Mouse (Mus musculus) hindbrain, embryonic 16.5 days (tissue): Measurements from ENCODE around the gene Cfdp1. TPM values are rescaled to one million over a fixed set of nuclear protein-coding genes. Genes with fewer than 3 reads are reported as not detected.
A peak's percentile ranks its signal among the peaks of the same experiment; 100 is the strongest.

Experiments
- ATAC-seq: fragments of 200-750 bp; cut with Nextera tagmentation; 2 replicates; pipeline ENCODE4 v1.8.0; 2017; ENCODE audit warnings: moderate TSS enrichment, moderate library complexity
- H3K27ac ChIP-seq: fragments of 300-500 bp; sonication (generic); 2 replicates; pipeline ENCODE4 v1.5.1; 2014; ENCODE audit warnings: low read depth, mild to moderate bottlenecking, control low read depth, low read length, moderate library complexity
- H3K27me3 ChIP-seq: fragments of 300-500 bp; sonication (generic); replicated peaks from 2 replicates; pipeline ENCODE4 v1.6.1; 2014; ENCODE audit warnings: low read length; ENCODE audit not compliant: control insufficient read depth, insufficient read depth
- H3K36me3 ChIP-seq: fragments of 300-500 bp; sonication (generic); 2 replicates; pipeline ENCODE4 v1.6.1; 2014; ENCODE audit warnings: mild to moderate bottlenecking, low read length, moderate library complexity, mixed read lengths; ENCODE audit not compliant: control insufficient read depth, insufficient read depth
- H3K4me1 ChIP-seq: fragments of 300-500 bp; sonication (generic); 2 replicates; pipeline ENCODE4 v1.6.1; 2014; ENCODE audit warnings: low read depth, low read length; ENCODE audit not compliant: control insufficient read depth, insufficient read depth
- H3K4me2 ChIP-seq: fragments of 300-500 bp; sonication (generic); 2 replicates; pipeline ENCODE4 v1.6.1; 2014; ENCODE audit warnings: mild to moderate bottlenecking, low read length, control low read depth, moderate library complexity
- H3K4me3 ChIP-seq: fragments of 300-500 bp; sonication (generic); 2 replicates; pipeline ENCODE4 v1.5.1; 2014; ENCODE audit warnings: mild to moderate bottlenecking, low read length, control low read depth, moderate library complexity
- H3K9ac ChIP-seq: fragments of 300-500 bp; sonication (generic); 2 replicates; pipeline ENCODE4 v1.6.1; 2014; ENCODE audit warnings: low read depth, mild to moderate bottlenecking, control low read depth, low read length, moderate library complexity
- H3K9me3 ChIP-seq: fragments of 300-500 bp; sonication (generic); 2 replicates; pipeline ENCODE4 v1.6.1; 2014; ENCODE audit warnings: mild to moderate bottlenecking, low read length, moderate library complexity; ENCODE audit not compliant: control insufficient read depth
- WGBS: fragments of 180-500 bp; shearing (Covaris S2); extraction: QIAGEN DNeasy Blood & Tissue Kit; methylation state at CpG from one replicate; pipeline ENCODE4 v1.1.7; 2014; 5-methylcytosine and 5-hydroxymethylcytosine counted together
- polyA plus RNA-seq: library from polyadenylated mRNA; unstranded; fragments of >200 nt; fragmentation: Nextera tagmentation; extraction: Ambion mirVana; gene quantifications from 2 replicates; pipeline ENCODE4 v1.2.1, GENCODE M21; 2015

The Cfdp1 gene
- polyA plus RNA-seq, 1 experiment from 2014 or later: 210 TPM

DNA sequence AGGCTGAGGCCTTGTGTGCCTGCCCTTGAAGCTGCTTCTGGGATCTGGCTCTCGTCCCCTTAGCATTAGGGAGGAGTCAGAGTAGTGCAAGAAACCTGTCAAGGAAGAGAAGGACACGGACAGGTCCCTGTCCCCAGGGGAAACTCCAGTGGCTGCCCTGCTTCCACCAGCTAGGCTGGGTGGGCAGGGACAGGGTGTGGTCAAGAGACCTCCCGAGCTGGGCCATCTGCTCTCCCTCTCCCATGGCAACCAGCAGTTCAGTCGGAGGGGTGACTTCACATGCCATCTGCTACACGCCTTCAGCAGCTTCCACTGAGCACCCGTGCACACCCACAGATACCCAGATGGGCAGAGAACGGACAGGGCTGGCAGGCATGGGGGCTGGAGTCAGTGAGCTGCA, 117.8 kb downstream of the Cfdp1 start:
- 23% methylated on average over 7 of the region's 7 CpGs for WGBS
- no peak overlapping the region for H3K9ac ChIP-seq

DNA sequence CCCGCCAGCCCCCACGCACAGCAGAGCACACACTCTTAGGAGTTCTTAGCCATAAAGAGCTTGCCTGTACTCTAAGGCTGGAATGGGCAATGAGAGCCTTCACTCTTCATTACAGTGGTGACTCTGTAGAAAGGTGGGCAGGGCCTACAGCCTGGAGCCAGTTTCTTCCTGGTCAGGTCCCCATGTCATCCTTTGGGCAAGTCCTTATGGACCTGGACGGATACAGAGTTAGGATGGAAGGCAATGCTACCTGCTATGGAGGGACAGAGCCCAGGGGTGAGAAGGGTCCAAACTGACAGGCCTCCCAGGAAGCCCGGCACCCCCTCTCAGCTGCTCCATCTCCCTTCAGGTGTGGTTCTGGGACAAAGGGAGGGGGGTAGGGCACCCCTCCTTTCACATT, 118.3 kb downstream of the Cfdp1 start:
- no peak for ATAC-seq
- Histone ChIP-seq H3K27me3 (no peaks in the 10 kb centered on the region), H3K9ac (no peak overlapping the region), H3K36me3 (no peaks in the 10 kb centered on the region), H3K27ac (peak overlapping the region; percentile 51; the same call in 1 of the 2 replicates), H3K4me2 (no peak overlapping the region), H3K9me3 (no peaks in the 10 kb centered on the region), H3K4me3 (no peak overlapping the region), H3K4me1 (peaks cover 78% of the 10 kb centered on the region)
- WGBS: 68% methylated on average over 4 of the region's 4 CpGs

More for the DNA sequence above, 117.8 kb downstream of the Cfdp1 start:
- H3K27ac ChIP-seq: peak overlapping the region; percentile 51
- no peak overlapping the region for H3K4me3 ChIP-seq
- H3K4me2 ChIP-seq: no peak overlapping the region
- H3K27me3 ChIP-seq: no peaks in the 10 kb centered on the region
- peaks cover 78% of the 10 kb centered on the region for H3K4me1 ChIP-seq
- no peaks in the 10 kb centered on the region for H3K9me3 ChIP-seq
- no peaks in the 10 kb centered on the region for H3K36me3 ChIP-seq
- peak; percentile 6; the same call in 1 of the 2 replicates for ATAC-seq

DNA sequence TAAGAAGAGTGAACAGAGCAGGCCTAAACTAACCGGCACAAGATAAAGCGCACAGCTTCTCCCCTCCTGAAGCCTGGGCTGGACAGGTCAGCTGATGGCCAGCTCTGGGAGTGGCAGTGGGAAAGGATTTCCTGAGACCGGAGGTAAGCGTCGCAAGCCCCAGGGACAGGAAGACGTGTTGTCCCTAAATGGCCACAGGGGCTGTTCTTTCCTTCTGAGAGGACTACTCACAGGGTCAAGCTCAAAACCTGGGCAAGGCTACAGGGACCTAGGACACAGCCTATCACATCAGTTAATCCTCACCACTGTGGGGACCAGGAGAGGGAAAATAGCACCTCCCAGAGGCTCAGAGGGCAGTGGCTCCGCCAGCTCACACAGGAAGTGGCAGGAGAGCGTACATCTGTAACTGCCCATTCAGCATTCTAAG, 118.7 kb downstream of the Cfdp1 start:
- Histone ChIP-seq H3K9me3 (no peaks in the 10 kb centered on the region), H3K4me3 (no peak overlapping the region), H3K4me1 (peaks cover 78% of the 10 kb centered on the region), H3K9ac (no peak overlapping the region), H3K27me3 (no peaks in the 10 kb centered on the region), H3K36me3 (no peaks in the 10 kb centered on the region), H3K27ac (no peak overlapping the region), H3K4me2 (no peak overlapping the region)
- 65% methylated on average over 8 of the region's 8 CpGs for WGBS
- no peak for ATAC-seq

DNA sequence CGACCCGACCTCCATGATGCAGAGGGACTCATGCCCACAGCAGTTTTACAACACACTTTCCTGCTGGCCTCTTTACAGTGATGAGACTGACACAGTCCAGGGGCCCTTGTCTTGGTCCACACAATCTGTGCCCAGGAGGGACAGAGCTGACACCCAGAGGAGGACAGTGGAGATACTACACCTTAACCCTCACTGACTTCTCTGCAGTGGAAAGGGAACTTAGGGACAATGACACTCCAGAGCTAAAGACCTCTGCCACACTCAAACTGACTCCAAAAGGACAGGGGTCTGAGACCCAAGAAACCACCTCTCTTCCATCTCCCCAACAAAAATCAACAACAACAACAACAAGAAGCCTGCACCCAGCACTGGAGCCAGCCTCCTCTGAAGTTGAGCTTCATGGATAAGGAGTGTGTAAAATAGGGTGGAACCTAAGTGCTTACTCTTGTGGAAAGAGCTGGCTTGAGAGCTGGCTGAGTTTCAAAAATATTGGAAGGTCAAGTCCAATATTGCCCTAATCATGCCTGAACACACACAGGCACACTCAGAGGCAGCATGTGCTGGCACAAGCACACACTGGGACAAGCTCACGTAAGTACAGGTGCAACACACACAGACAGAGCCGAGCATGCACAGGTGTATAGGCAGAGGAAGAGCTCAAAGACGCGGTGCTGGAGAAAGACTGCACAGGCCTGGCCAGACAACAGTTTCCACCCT, 119.7 kb downstream of the Cfdp1 start:
- H3K27ac ChIP-seq: peak overlapping the region; percentile 55
- no peak for ATAC-seq
- WGBS: 53% methylated on average over 6 of the region's 6 CpGs
- H3K4me2 ChIP-seq: no peak overlapping the region
- H3K9me3 ChIP-seq: no peaks in the 10 kb centered on the region
- no peaks in the 10 kb centered on the region for H3K27me3 ChIP-seq
- H3K4me1 ChIP-seq: peaks cover 77% of the 10 kb centered on the region
- H3K4me3 ChIP-seq: no peak overlapping the region
- H3K9ac ChIP-seq: no peak overlapping the region; the same call in 1 of the 2 replicates
- no peaks in the 10 kb centered on the region for H3K36me3 ChIP-seq

DNA sequence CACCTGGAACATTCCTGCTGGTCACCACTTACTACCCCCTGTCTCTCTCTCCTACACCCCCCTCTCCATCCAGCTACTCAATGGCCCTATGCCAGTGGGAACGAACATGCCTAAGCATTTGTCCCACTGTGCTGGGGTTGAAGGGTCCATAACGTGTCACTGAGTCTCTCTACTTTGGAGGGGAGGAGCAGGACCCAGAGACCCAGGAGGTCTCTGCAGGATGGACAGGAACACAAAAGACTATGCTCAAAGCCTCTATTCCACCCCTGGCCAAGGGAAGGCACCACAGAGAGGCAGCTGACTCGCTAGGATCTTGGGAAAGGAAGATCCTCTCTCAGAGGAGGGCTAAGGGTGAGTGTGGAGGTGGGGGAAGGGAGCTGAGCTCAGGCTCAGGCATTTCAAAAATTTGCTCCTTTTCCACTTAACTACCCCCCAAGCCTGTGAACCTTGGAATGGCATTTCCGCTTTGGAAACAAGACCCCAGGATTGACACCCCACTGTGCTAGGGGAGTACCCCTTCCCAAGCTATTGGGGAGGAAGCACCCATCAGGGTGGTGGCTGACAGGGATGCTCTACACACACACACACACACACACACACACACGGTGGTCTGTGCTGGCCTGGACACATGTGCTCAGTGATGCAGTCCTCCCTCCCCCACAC, 120.4 kb downstream of the Cfdp1 start:
- Histone ChIP-seq H3K9me3 (no peaks in the 10 kb centered on the region), H3K36me3 (no peaks in the 10 kb centered on the region), H3K4me3 (no peak overlapping the region), H3K27me3 (no peaks in the 10 kb centered on the region), H3K4me2 (no peak overlapping the region), H3K9ac (peak overlapping the region; percentile 0; the same call in 1 of the 2 replicates), H3K27ac (no peak overlapping the region), H3K4me1 (peaks cover 76% of the 10 kb centered on the region)
- ATAC-seq: no peak
- 14% methylated on average over 5 of the region's 5 CpGs for WGBS

DNA sequence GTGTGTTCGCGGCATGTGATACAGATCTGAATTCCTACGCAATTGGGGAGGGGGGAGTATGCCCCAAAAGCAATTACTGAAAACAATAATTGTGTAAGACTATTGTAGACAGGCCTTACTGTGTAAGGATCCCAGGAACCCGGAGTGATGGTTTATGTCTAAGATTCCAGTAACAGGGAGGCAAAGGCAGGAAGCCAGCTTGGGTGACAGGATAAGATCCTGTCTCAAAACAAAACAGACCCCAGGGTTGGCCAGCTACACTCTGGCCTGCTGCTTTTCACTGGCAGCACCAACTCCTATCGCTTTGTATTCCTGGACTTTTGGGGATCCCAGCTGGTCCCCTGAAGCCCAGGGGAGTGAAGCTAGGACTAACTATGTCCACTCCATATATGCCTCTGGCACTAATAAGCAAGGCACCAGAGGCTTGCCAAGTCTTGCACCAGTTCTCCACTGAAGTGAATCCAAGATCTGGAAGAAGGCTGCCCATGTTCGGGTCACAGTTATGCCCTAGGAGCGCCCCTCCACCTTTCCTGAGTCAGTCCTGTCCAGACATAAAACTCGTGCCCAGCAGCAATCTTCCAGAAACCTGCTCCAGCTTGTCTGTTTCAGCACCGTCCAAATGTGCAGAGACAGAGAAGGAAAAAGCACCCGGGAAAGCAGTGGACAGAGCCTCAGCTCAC, 121.5 kb downstream of the Cfdp1 start:
- Histone ChIP-seq H3K4me2 (peak overlapping the region; percentile 73), H3K4me1 (peaks cover 80% of the 10 kb centered on the region), H3K27ac (peak overlapping the region; percentile 86), H3K27me3 (no peaks in the 10 kb centered on the region), H3K9me3 (no peaks in the 10 kb centered on the region), H3K4me3 (peak overlapping the region; percentile 81), H3K36me3 (no peaks in the 10 kb centered on the region), H3K9ac (peak overlapping the region; percentile 85)
- WGBS: 24% methylated on average over 10 of the region's 10 CpGs
- ATAC-seq: no peak; the same call in 1 of the 2 replicates

DNA sequence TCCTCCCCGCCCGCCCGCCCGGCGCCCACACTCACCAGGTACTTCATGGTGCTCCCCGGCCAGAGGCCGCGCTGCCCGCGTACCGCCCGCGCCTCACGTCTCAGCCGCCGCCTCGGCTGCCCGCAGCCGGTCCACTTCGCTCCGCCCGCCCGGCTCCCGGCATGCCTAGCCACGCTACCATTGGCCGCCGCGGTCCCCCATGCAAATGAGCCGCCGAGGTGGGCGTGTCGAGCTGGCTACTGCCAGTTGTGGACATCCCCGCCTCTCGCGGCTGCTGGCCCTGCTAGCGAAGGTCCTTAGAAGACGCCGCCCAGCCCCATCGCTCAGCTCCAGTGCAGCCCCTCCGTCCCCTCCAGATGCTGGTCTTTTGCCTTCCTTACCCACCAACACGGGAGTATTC, 122.1 kb downstream of the Cfdp1 start:
- 0% methylated on average over 28 of the region's 41 CpGs for WGBS

DNA sequence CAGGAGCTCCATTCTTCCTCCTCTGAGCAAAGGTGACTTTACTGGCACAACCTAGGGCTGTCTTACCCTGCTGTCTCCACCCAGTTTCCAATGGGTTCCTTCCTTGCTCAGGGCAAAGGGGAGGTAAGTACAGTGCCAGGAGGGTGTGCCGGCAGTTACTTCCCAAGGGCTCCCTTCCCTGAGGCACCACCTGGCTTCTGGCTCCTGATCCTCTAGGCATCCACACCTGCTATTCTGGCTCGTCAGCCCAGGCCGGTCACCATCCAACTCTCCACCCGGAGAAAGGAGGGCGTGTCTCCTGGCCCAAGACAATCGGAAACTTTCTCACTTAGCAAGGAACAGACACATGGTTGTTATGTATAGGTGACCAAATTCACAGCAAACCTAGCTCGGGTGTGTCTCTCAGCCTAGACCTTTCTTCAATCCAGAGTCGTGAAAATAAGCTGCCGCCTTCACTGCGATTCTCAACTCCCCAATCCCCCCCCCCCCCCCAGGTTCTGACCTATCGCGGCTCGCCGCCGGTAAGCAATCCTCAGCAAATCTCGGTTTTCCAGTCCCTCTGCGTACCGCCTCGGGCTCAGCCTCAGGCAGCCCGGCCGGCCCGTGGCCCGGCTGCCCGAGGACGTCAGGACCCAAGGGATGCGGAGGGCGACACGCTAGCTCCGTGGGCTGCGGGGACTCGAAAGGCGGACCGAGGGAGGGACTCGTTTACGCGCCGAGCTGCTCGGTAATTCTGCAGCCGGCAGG, 122.7 kb downstream of the Cfdp1 start:
- peak overlapping the region; percentile 73 for H3K4me2 ChIP-seq
- H3K27ac ChIP-seq: peak overlapping the region; percentile 86
- peak overlapping the region; percentile 81 for H3K4me3 ChIP-seq
- peak; percentile 43 for ATAC-seq
- H3K36me3 ChIP-seq: no peaks in the 10 kb centered on the region
- H3K4me1 ChIP-seq: peaks cover 85% of the 10 kb centered on the region
- H3K9ac ChIP-seq: peak overlapping the region; percentile 85
- H3K27me3 ChIP-seq: no peaks in the 10 kb centered on the region
- under 1% methylated on average over 30 of the region's 39 CpGs for WGBS
- H3K9me3 ChIP-seq: no peaks in the 10 kb centered on the region

More for the DNA sequence above, 122.1 kb downstream of the Cfdp1 start:
- Histone ChIP-seq H3K9me3 (no peaks in the 10 kb centered on the region), H3K36me3 (no peaks in the 10 kb centered on the region), H3K27me3 (no peaks in the 10 kb centered on the region), H3K4me1 (peaks cover 85% of the 10 kb centered on the region), H3K27ac (peak overlapping the region; percentile 86), H3K4me2 (peak overlapping the region; percentile 73), H3K4me3 (peak overlapping the region; percentile 81), H3K9ac (peak overlapping the region; percentile 85)
- ATAC-seq: peak; percentile 95
